In genomic region chr6:33696976-33697375, GRCm38 (mm10) we compare ENCODE assay signal across 25 mouse cellular contexts.
DNase-seq lines count a peak whose midpoint lies in the region; ATAC-seq and TF ChIP-seq lines count a peak whose summit lies in the region.
"Had no signal": no experiment of that assay in that cellular context is flagged by ENCODE, and none has a peak within 500 bp of the region (broad histone marks: within the 10 kb centered on the region; RNA-seq: fewer than 3 reads in every experiment).

No protein-coding gene starts in this region.

- no peak for TF ChIP-seq POLR2A in heart, adult 2 months (IDR thresholded peaks at IDR 0.05; ENCODE audit: insufficient read depth, low read depth, low read length)

- WGBS in heart, embryonic 15.5 days = 34% methylated on average over 1 of the region's 1 CpGs
- WGBS in heart, adult 2 months = 67% methylated on average over 1 of the region's 1 CpGs
- WGBS in hindbrain, postnatal 0 days = 100% methylated on average over 1 of the region's 1 CpGs

- H3K4me3 ChIP-seq in heart, embryonic 15.5 days = no peak overlapping the region
- H3K4me3 ChIP-seq in heart, adult 2 months = no peak overlapping the region
- H3K4me3 ChIP-seq in hindbrain, postnatal 0 days (ENCODE audit: low read length) = no peak overlapping the region

- no peaks in the 10 kb centered on the region for H3K27me3 ChIP-seq in heart, embryonic 15.5 days
- no peaks in the 10 kb centered on the region for H3K27me3 ChIP-seq in heart, adult 2 months (ENCODE audit: control insufficient read depth, insufficient read depth, low read length)
- no peaks in the 10 kb centered on the region for H3K27me3 ChIP-seq in hindbrain, postnatal 0 days (ENCODE audit: insufficient read depth, low read length)
- H3K27me3 ChIP-seq: Patski had no signal

- H3K36me3 ChIP-seq in heart, embryonic 15.5 days = no peaks in the 10 kb centered on the region
- H3K36me3 ChIP-seq in heart, adult 2 months (ENCODE audit: control insufficient read depth, insufficient read depth, low read length) = no peaks in the 10 kb centered on the region
- no peaks in the 10 kb centered on the region for H3K36me3 ChIP-seq in hindbrain, postnatal 0 days (ENCODE audit: insufficient read depth, low read length)

- no peak overlapping the region for H3K9ac ChIP-seq in heart, embryonic 15.5 days
- H3K9ac ChIP-seq in heart, adult 2 months (ENCODE audit: low read depth, low read length) = no peak overlapping the region
- no peak overlapping the region for H3K9ac ChIP-seq in hindbrain, postnatal 0 days (replicated peaks; ENCODE audit: low read length)
- H3K9ac ChIP-seq: forebrain, postnatal 0 days; hindbrain, embryonic 14.5 days had no signal

- H3K4me1 ChIP-seq in heart, embryonic 15.5 days (replicated peaks) = 0 out of 2 replicates have a peak, but pooled peaks cover 10% of the 10 kb centered on the region
- no peaks in the 10 kb centered on the region for H3K4me1 ChIP-seq in heart, adult 2 months (ENCODE audit: control insufficient read depth, insufficient read depth, low read length)
- H3K4me1 ChIP-seq in hindbrain, postnatal 0 days (ENCODE audit: insufficient read depth, low read length) = no peaks in the 10 kb centered on the region

- TF ChIP-seq EP300 in heart, adult 2 months (IDR thresholded peaks at IDR 0.05; ENCODE audit: insufficient read depth, low read depth, low read length) = no peak

- intact Hi-C loops in heart, adult 2 months (cut with DNase I) = no loop called here

- H3K4me2 ChIP-seq in heart, embryonic 15.5 days = no peak overlapping the region
- no peak overlapping the region for H3K4me2 ChIP-seq in hindbrain, postnatal 0 days (ENCODE audit: low read depth, low read length)
- H3K4me2 ChIP-seq: hindbrain, embryonic 14.5 days had no signal

- H3K79me2 ChIP-seq in heart, adult 2 months (replicated peaks; ENCODE audit: control insufficient read depth, insufficient read depth, low read length) = no peaks in the 10 kb centered on the region

- no peak for TF ChIP-seq CTCF in heart, adult 2 months (IDR thresholded peaks at IDR 0.05)
- no peak for TF ChIP-seq CTCF in hindbrain, postnatal 0 days (IDR thresholded peaks at IDR 0.05; ENCODE audit: low read depth)

- no peak for ATAC-seq in heart, embryonic 15.5 days (replicated peaks; ENCODE audit: insufficient number of reproducible peaks, insufficient read depth, low FRiP score, low read depth)
- ATAC-seq in hindbrain, postnatal 0 days = no peak
- ATAC-seq: CD4-positive, CD25-positive, alpha-beta regulatory T cell, adult 4 months; forebrain, embryonic 14.5 days; forebrain, postnatal 0 days; intestine, postnatal 0 days; Patski had no signal

- DNase-seq in embryo, embryonic 10.5 days (ENCODE audit: low spot score) = peak; percentile 3
- DNase-seq in embryo, embryonic 10 days (ENCODE audit: low spot score) = no peak
- no peak for DNase-seq in heart, adult 2 months
- DNase-seq in fibroblast of lung, adult 2 months (ENCODE audit: low read depth) = peak; percentile 5
- no peak for DNase-seq in hindbrain, postnatal 0 days (ENCODE audit: low spot score)
- no peak for DNase-seq in thymus, postnatal 36 days
- no peak for DNase-seq in neural tube, embryonic 10.5 days (ENCODE audit: extremely low spot score, low spot score)
- DNase-seq: adrenal gland, postnatal 10 days; adrenal gland, postnatal 36 days; cerebellum, adult 11 months; cerebellum, adult 2 months; cerebellum, adult 9-11 months; cerebellum, postnatal 25 days; forebrain, postnatal 0 days; gastrocnemius, postnatal 10 days; gastrocnemius, postnatal 36 days; heart, postnatal 10 days; heart, postnatal 36 days; kidney, adult 2 months had no signal

- H3K27ac ChIP-seq in heart, embryonic 15.5 days = 0 out of 2 replicates have a peak overlapping the region, but pooled peaks have one; percentile 0
- no peak overlapping the region for H3K27ac ChIP-seq in heart, adult 2 months
- H3K27ac ChIP-seq in hindbrain, postnatal 0 days = no peak overlapping the region
- H3K27ac ChIP-seq: hindbrain, embryonic 14.5 days had no signal

- H3K9me3 ChIP-seq in heart, embryonic 15.5 days (replicated peaks) = no peaks in the 10 kb centered on the region
- no peaks in the 10 kb centered on the region for H3K9me3 ChIP-seq in hindbrain, postnatal 0 days (ENCODE audit: low read length)

Comparison
In these comparisons a context has a peak if more than half of its experiments do, and no peak if none do; other contexts are left out.
1. DNase-seq: peak in embryo, embryonic 10.5 days (single experiment) and fibroblast of lung, adult 2 months (single experiment); none in embryo, embryonic 10 days (single experiment), heart, adult 2 months (0 of 2), hindbrain, postnatal 0 days (single experiment), thymus, postnatal 36 days (0 of 2) and neural tube, embryonic 10.5 days (single experiment).